Mouse (Mus musculus) kidney, embryonic 16.5 days (tissue): ENCODE results near the gene Mxra8. TPM values are rescaled to one million over a fixed set of nuclear protein-coding genes. Genes with fewer than 3 reads are reported as not detected.

Experiments used
- ATAC-seq: fragments of 200-750 bp; cut with Nextera tagmentation; 2 replicates; pipeline ENCODE4 v1.8.0; 2017; ENCODE audit warnings: moderate TSS enrichment; ENCODE audit not compliant: low FRiP score, low TSS enrichment
- H3K27ac ChIP-seq: fragments of 300-500 bp; sonication (generic); 2 replicates; pipeline ENCODE4 v1.5.1; 2014; ENCODE audit warnings: low read length
- H3K27me3 ChIP-seq: fragments of 300-500 bp; sonication (generic); 2 replicates; pipeline ENCODE4 v1.6.1; 2014; ENCODE audit warnings: low read length, control low read depth, mixed read lengths; ENCODE audit not compliant: insufficient read depth
- H3K36me3 ChIP-seq: fragments of 300-500 bp; sonication (generic); 2 replicates; pipeline ENCODE4 v1.6.1; 2014; ENCODE audit warnings: low read length, control low read depth, mixed read lengths; ENCODE audit not compliant: insufficient read depth
- H3K4me1 ChIP-seq: fragments of 300-500 bp; sonication (generic); 2 replicates; pipeline ENCODE4 v1.6.1; 2014; ENCODE audit warnings: low read length, control low read depth, mixed read lengths; ENCODE audit not compliant: insufficient read depth
- H3K4me2 ChIP-seq: fragments of 300-500 bp; sonication (generic); replicated peaks from 2 replicates; pipeline ENCODE4 v1.6.1; 2014; ENCODE audit warnings: low read depth, low read length
- H3K4me3 ChIP-seq: fragments of 300-500 bp; sonication (generic); 2 replicates; pipeline ENCODE4 v1.5.1; 2014; ENCODE audit warnings: mild to moderate bottlenecking, low read length
- H3K9ac ChIP-seq: fragments of 300-500 bp; sonication (generic); replicated peaks from 2 replicates; pipeline ENCODE4 v1.6.1; 2014; ENCODE audit warnings: low read length
- H3K9me3 ChIP-seq: fragments of 300-500 bp; sonication (generic); 2 replicates; pipeline ENCODE4 v1.6.1; 2016; ENCODE audit warnings: low read length, control low read depth
- WGBS: fragments of 180-500 bp; shearing (Covaris S2); extraction: QIAGEN DNeasy Blood & Tissue Kit; methylation state at CpG from one replicate; pipeline ENCODE4 v1.1.7; 2014; 5-methylcytosine and 5-hydroxymethylcytosine counted together
- polyA plus RNA-seq: library from polyadenylated mRNA; unstranded; fragments of >200 nt; fragmentation: Nextera tagmentation; extraction: Ambion mirVana; gene quantifications from 2 replicates; pipeline ENCODE4 v1.2.1, GENCODE M21; 2015

The Mxra8 gene
- polyA plus RNA-seq, result 119 and 125 TPM in 2 replicates

- Histone ChIP-seq H3K27me3 (no peaks in the 10 kb centered on the region), H3K4me3 (peak within 1 kb of the TSS; percentile 59), H3K9me3 (no peaks in the 10 kb centered on the region; the same call in 1 of the 2 replicates), H3K27ac (peak within 1 kb of the TSS; percentile 92), H3K4me2 (peak within 1 kb of the TSS; percentile 82), H3K9ac (peak within 1 kb of the TSS; percentile 75), H3K4me1 (peaks cover 30% of the 10 kb centered on the region), H3K36me3 (peaks cover 13% of the 10 kb centered on the region)
- WGBS, result 1% methylated on average over 16 of the region's 16 CpGs
- peak; percentile 95 for ATAC-seq
Measured at GRCm38 (mm10) chr4:155839483-155839910, at the start of gene Mxra8. Mxra8 (plus strand) TSS chr4:155839680.

- H3K9me3 ChIP-seq, result no peaks in the 10 kb centered on the region
- H3K9ac ChIP-seq, result no peak within 1 kb of the TSS
- H3K27me3 ChIP-seq, result no peaks in the 10 kb centered on the region
- H3K4me2 ChIP-seq, result peak within 1 kb of the TSS; percentile 38
- H3K36me3 ChIP-seq, result no peaks in the 10 kb centered on the region
- WGBS, result 89% methylated on average over 3 of the region's 3 CpGs
- H3K4me3 ChIP-seq, result no peak within 1 kb of the TSS
- peak within 1 kb of the TSS; percentile 65 for H3K27ac ChIP-seq
- no peak for ATAC-seq
- H3K4me1 ChIP-seq, result peaks cover 17% of the 10 kb centered on the region
Measured at GRCm38 (mm10) chr4:155790021-155790489, 49.4 kb upstream of the Mxra8 start, which contains the start of gene Ankrd65. Ankrd65 (plus strand) TSS chr4:155790439.

GRCm38 (mm10) chr4:155790650-155791161, 48.8 kb upstream of the Mxra8 start:
- Histone ChIP-seq H3K27ac (peak overlapping the region; percentile 65), H3K27me3 (no peaks in the 10 kb centered on the region), H3K36me3 (no peaks in the 10 kb centered on the region), H3K4me3 (no peak overlapping the region), H3K4me2 (no peak overlapping the region), H3K4me1 (peaks cover 17% of the 10 kb centered on the region), H3K9ac (no peak overlapping the region), H3K9me3 (no peaks in the 10 kb centered on the region)
- 38% methylated on average over 3 of the region's 3 CpGs for WGBS
- peak; percentile 70 for ATAC-seq

- H3K4me1 ChIP-seq, result peaks cover 17% of the 10 kb centered on the region
- H3K27ac ChIP-seq, result peak overlapping the region; percentile 65
- ATAC-seq, result peak; percentile 67
- H3K36me3 ChIP-seq, result no peaks in the 10 kb centered on the region
- H3K4me3 ChIP-seq, result no peak overlapping the region
- no peaks in the 10 kb centered on the region for H3K9me3 ChIP-seq
- H3K4me2 ChIP-seq, result peak overlapping the region; percentile 38
- no peaks in the 10 kb centered on the region for H3K27me3 ChIP-seq
- WGBS, result 41% methylated on average over 24 of the region's 24 CpGs
- peak overlapping the region; percentile 31; the same call in 1 of the 2 replicates for H3K9ac ChIP-seq
Measured at GRCm38 (mm10) chr4:155791240-155791933, 48.1 kb upstream of the Mxra8 start.

- no peak overlapping the region for H3K9ac ChIP-seq
- H3K9me3 ChIP-seq, result no peaks in the 10 kb centered on the region
- no peak overlapping the region for H3K4me2 ChIP-seq
- no peak for ATAC-seq
- no peaks in the 10 kb centered on the region for H3K36me3 ChIP-seq
- no peak overlapping the region for H3K27ac ChIP-seq
- no peak overlapping the region for H3K4me3 ChIP-seq
- peaks cover 17% of the 10 kb centered on the region for H3K4me1 ChIP-seq
- no peaks in the 10 kb centered on the region for H3K27me3 ChIP-seq
- 53% methylated on average over 2 of the region's 2 CpGs for WGBS
Measured at GRCm38 (mm10) chr4:155793730-155794129, 45.8 kb upstream of the Mxra8 start.

GRCm38 (mm10) chr4:155802075-155802474, 37.4 kb upstream of the Mxra8 start:
- H3K27ac ChIP-seq, result no peak overlapping the region
- WGBS, result 90% methylated on average over 1 of the region's 1 CpGs
- no peaks in the 10 kb centered on the region for H3K27me3 ChIP-seq
- no peaks in the 10 kb centered on the region for H3K9me3 ChIP-seq
- H3K4me2 ChIP-seq, result no peak overlapping the region
- peaks cover 20% of the 10 kb centered on the region for H3K4me1 ChIP-seq
- no peak overlapping the region for H3K4me3 ChIP-seq
- ATAC-seq, result no peak
- H3K9ac ChIP-seq, result no peak overlapping the region
- no peaks in the 10 kb centered on the region; the same call in 1 of the 2 replicates for H3K36me3 ChIP-seq

GRCm38 (mm10) chr4:155802741-155803339, 36.6 kb upstream of the Mxra8 start, which contains the start of gene Mrpl20:
Mrpl20 (plus strand) TSS chr4:155802878.
- H3K4me2 ChIP-seq, result peak within 1 kb of the TSS; percentile 64
- no peak; the same call in 1 of the 2 replicates for ATAC-seq
- H3K4me1 ChIP-seq, result peaks cover 20% of the 10 kb centered on the region
- peak within 1 kb of the TSS; percentile 90 for H3K4me3 ChIP-seq
- H3K27me3 ChIP-seq, result no peaks in the 10 kb centered on the region
- H3K9ac ChIP-seq, result peak within 1 kb of the TSS; percentile 89
- peak within 1 kb of the TSS; percentile 77 for H3K27ac ChIP-seq
- WGBS, result 11% methylated on average over 12 of the region's 12 CpGs
- no peaks in the 10 kb centered on the region for H3K9me3 ChIP-seq
- peaks cover 6% of the 10 kb centered on the region for H3K36me3 ChIP-seq

- peak; percentile 98 for ATAC-seq
- H3K27me3 ChIP-seq, result no peaks in the 10 kb centered on the region
Measured at GRCm38 (mm10) chr4:155803340-155804041, 36.0 kb upstream of the Mxra8 start.

GRCm38 (mm10) chr4:155807841-155808240, 31.6 kb upstream of the Mxra8 start:
- Histone ChIP-seq H3K9ac (no peak overlapping the region), H3K27ac (no peak overlapping the region), H3K36me3 (peaks cover 35% of the 10 kb centered on the region), H3K4me2 (no peak overlapping the region), H3K27me3 (no peaks in the 10 kb centered on the region), H3K9me3 (no peaks in the 10 kb centered on the region), H3K4me3 (no peak overlapping the region), H3K4me1 (peaks cover 21% of the 10 kb centered on the region)
- ATAC-seq, result no peak
- WGBS, result 84% methylated on average over 3 of the region's 3 CpGs

More at GRCm38 (mm10) chr4:155803340-155804041, 36.0 kb upstream of the Mxra8 start:
- Histone ChIP-seq H3K36me3 (peaks cover 13% of the 10 kb centered on the region), H3K27ac (peak overlapping the region; percentile 77), H3K4me2 (peak overlapping the region; percentile 64), H3K9me3 (no peaks in the 10 kb centered on the region), H3K4me3 (peak overlapping the region; percentile 90), H3K9ac (peak overlapping the region; percentile 89), H3K4me1 (peaks cover 20% of the 10 kb centered on the region)
- WGBS, result under 1% methylated on average over 58 of the region's 58 CpGs
